Mouse (Mus musculus) megakaryocyte, embryonic 14.5 days (primary cell): ENCODE results near the gene Lzts3.

Experiments used
- FLI1 ChIP-seq: IDR thresholded peaks from 2 replicates; pipeline ENCODE4 v1.6.1; 2012; ENCODE audit warnings: low read length, inconsistent platforms, mixed read lengths
- GATA1 ChIP-seq: IDR thresholded peaks from 3 replicates; pipeline ENCODE4 v1.6.1; 2012; ENCODE audit warnings: mixed read lengths, low read length, inconsistent platforms, borderline replicate concordance

DNA sequence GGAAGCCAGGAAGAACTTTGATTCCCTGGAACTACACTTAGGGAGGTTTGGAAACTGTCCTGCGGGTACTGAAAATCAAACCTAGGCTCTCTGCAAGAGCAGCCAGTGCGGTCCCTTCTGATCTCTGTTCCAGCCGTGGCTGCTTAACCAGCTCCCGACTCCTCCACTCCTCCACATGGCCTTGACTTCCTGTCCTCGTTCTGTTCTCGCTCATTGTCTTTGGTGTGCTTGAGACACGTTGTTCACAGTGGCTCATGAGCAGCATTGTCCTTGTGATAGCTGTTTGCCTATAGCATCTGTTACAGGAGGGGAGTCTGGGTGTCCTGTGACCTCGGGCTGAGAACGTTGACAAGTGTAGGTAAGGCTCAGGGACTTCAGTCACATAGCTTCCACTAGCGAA is 34.6 kb upstream of the Lzts3 start:
- TF ChIP-seq GATA1 = no peak
- no peak for TF ChIP-seq FLI1
